Mouse (Mus musculus): ENCODE data around the gene Osbpl3. TPM values are rescaled to one million over a fixed set of nuclear protein-coding genes. Genes with fewer than 3 reads are reported as not detected.

The Osbpl3 gene
- total and polyA plus RNA-seq, 3 experiments = 0.16 TPM; not detected in 2

Other genes starting within 250 kb of the Osbpl3 start
- gene Gsdme, start 192.3 kb downstream of the Osbpl3 start, total RNA-seq (2014; fragmentation: Nextera tagmentation) = not detected in 2 replicates
- gene Gsdme, start 192.3 kb downstream of the Osbpl3 start, total RNA-seq (2017) = 0.76 and 0.87 TPM in 2 replicates
- 0.02 TPM in 1 of 2 replicates, not detected in the other for gene Gsdme, start 192.3 kb downstream of the Osbpl3 start, polyA plus RNA-seq (2012)
- 68.3 and 80.4 TPM in 2 replicates for gene Cycs, start 110.3 kb upstream of the Osbpl3 start, total RNA-seq (2014; fragmentation: Nextera tagmentation)
- gene Cycs, start 110.3 kb upstream of the Osbpl3 start, total RNA-seq (2017) = 64.5 and 81.3 TPM in 2 replicates
- 4.2 and 9.9 TPM in 2 replicates for gene Cycs, start 110.3 kb upstream of the Osbpl3 start, polyA plus RNA-seq (2012)
- not detected in 2 replicates for gene 4921507P07Rik, start 140.4 kb upstream of the Osbpl3 start, total RNA-seq (2014; fragmentation: Nextera tagmentation)
- gene 4921507P07Rik, start 140.4 kb upstream of the Osbpl3 start, total RNA-seq (2017) = 0.05 TPM in 1 of 2 replicates, not detected in the other
- not detected in 2 replicates for gene 4921507P07Rik, start 140.4 kb upstream of the Osbpl3 start, polyA plus RNA-seq (2012)
- not detected in 2 replicates for gene Npvf, start 198.2 kb upstream of the Osbpl3 start, total RNA-seq (2014; fragmentation: Nextera tagmentation)
- 0.33 TPM in 1 of 2 replicates, not detected in the other for gene Npvf, start 198.2 kb upstream of the Osbpl3 start, total RNA-seq (2017)
- gene Npvf, start 198.2 kb upstream of the Osbpl3 start, polyA plus RNA-seq (2012) = not detected in 2 replicates